Mouse (Mus musculus) layer of hippocampus, adult 9-10 months (tissue): ENCODE data around the gene Alg12.

Source experiments
- DNase-seq: peaks from one replicate; pipeline ENCODE4 v3.0.0; 2022; ENCODE audit warnings: low spot score

Alg12 gene

DNA sequence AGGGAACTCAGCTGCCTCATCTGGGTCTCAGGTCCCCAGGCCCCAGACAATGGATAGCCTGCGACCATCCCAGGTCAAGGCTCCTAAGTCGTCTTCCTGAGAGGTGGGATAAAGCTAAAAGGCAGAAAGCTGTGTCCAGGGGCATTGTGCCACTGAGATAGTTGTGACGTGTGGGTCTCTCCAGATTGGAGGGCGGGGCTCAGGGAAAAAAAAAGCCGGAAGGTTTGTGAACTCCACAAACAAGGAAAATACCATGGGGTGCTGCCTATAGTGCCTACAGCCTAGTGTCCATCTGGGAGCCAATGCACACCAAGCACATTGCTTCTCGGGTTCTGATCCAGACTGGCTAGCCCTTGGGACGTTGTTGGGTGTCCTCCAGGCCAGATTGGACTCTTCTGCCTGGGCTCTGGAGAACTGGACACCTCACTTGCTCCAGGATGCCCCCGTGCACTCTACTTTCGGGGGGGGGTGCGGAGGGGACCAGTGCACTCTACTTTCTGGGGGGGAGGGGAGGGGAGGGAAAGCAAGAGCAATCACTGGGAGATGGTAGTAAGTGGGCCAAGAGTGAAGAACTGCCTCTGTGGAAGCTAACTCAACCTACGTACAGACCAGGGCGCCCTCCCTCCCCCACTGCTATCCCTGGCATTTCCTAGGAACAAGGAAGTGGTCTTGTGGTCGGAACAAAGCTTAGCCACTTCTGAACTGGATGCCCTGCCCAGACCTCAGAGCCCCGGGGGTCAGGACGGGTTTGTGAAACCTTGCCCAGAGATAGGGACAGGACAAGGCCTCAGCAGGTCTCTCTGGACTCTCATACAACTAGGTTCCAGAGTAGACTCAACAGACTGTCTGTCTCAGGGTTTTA, 36.1 kb upstream of the Alg12 start:
- DNase-seq: no peak

DNA sequence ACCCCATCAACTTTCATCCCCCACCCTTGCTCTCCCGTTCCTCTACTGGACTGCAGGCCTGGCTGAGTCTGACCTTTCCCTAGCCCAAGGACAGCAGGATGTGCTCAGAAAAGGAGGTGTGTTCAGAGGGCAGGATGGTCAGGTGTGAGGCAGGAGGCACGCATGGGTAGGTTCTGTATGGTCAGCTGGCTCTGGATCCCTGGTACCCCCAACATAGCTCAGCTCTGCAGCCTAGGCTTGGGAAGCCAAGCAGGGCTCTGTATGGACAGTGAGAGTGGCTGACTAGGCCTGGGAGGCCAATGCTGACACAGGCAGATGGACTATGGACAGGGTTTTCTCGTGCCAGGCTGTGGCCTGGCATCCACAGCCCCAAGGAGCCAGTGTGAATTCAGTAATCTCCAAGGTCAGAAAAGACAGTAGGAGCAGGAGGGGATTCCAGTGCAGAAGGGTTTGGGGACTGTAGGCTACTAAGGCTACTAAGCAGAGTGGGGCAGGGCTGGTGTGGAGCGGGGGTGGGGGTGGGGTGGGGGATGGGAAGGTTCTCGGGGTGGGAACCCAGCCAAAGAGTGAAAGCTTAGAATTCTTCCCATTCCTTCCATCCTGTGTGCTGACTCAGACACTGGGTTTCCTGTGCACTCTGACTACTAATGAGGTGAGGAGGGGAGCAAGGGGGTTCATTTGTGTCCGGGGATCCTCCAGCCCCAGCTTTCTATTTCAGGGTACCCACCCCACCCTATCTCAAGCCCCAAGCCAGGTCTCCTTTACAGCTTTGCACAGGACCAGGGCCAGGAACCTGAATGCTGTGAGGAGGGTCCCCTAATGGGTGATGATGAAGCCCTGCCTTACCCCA, 35.2 kb upstream of the Alg12 start:
- DNase-seq: no peak

DNA sequence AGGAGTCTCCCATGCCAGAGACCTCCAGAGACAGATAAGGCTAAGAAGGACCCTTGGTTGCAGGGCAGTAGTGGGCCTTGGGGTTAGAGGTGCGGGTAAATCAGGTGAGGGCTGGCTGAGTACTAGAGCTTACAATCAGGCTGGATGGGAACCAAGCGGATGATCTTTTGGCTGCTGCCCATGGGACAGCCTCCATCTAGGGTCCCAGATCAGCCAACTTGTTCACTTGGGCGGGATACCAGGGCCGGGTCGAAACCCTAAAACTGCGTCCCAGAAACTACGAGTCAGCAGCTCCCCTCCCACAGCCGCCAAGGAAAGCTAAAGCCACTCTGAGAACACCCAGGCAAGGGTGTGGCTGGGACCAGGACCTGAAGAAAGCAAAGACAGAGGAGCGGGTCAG, 34.0 kb upstream of the Alg12 start:
- DNase-seq: no peak

GRCm38 (mm10) chr15:88851507-88852149, 32.5 kb upstream of the Alg12 start:
- no peak for DNase-seq

- DNase-seq: no peak
These were observed 32.0 kb upstream of the Alg12 start for GRCm38 (mm10) chr15:88851076-88851475.

DNA sequence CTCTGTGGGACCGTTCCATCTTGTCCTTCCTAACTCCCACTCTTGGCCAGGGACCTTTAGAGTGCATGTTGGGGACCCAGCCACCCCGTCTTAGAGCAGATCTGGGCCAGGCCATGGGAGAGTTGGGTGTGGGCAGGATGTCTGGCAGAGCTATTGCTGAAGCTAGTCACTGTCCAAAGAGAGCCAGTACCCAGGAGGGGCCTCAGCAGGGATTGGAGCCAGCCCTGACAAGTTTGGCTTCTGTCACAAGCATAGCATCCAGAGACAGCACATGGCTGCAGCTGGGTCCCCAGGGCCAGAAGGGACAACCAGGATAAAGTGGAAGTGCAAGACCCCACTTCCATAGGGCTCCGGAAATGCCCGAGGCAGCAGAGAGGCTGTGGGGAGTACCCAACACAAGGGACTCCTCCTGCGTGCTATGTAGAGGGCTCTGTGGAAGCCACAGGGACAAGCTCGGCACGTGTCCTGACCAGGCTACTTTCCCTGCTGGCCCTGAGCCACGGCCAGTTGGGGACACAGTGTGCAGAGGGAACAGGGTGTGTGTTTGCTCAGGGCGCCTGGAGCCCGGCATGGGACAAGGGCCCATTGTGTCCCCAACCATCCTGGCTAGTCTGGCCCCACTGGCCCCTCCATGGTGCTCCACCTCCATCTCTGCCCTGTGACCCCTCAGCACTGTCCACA, 31.2 kb upstream of the Alg12 start:
- no peak for DNase-seq

DNA sequence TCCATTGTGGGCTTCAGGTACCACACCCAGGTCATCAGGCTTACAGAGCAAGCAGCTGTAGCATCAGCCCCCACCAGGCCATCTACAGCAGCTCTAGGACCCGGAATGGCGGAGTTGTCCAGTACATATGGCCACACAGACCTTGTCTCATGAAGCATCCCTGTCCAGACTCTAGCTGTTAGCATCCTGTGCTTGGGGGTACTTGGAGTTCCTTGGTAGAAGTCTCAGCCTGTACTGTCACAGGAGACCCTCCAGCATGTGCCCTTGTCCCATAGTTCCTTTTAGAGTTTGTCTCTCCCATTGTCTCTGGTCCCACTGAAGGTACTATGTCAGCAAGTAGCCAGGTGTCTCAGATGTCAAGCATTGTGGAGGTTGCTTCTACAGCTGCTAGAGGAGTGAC, 30.5 kb upstream of the Alg12 start:
- DNase-seq: no peak

DNA sequence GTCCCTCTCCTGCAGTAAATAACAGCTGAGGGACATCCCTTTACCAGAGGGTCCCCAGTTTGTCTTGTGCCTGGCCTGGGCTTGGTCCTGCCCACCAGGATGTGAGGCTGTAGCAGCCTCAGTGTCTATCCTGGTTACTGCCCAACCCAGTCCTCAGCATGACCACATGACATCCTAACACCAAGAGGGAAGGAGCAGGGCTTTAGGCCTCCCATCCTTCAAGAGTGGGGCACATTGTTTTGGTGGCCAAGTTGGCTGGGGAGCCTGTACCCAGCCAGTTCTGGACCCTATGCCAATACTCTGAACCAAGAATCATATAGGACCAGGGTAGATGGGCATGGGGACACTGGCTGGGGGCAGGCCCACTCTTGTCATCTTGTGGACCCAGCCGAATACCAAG, 29.5 kb upstream of the Alg12 start:
- DNase-seq: no peak

DNA sequence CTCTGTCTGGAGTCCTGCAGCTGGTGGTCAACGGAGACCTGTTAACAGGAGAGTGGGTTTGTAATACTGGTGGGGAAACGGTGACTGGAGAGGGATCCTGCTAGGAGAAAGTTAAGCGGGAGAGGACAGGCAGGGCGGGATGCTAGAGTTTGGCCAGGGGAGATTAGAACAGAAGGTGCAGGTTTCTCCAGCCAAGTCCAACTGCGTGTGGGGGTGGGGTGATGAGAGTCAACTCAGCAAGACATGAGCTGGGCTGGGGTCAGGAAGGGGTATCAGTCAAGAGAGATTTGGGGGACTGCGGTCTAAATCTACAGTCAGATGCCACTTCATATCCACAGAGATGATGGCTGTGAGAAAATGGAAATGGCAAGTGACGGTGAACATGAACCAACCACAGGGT, 25.8 kb upstream of the Alg12 start:
- DNase-seq: no peak

DNA sequence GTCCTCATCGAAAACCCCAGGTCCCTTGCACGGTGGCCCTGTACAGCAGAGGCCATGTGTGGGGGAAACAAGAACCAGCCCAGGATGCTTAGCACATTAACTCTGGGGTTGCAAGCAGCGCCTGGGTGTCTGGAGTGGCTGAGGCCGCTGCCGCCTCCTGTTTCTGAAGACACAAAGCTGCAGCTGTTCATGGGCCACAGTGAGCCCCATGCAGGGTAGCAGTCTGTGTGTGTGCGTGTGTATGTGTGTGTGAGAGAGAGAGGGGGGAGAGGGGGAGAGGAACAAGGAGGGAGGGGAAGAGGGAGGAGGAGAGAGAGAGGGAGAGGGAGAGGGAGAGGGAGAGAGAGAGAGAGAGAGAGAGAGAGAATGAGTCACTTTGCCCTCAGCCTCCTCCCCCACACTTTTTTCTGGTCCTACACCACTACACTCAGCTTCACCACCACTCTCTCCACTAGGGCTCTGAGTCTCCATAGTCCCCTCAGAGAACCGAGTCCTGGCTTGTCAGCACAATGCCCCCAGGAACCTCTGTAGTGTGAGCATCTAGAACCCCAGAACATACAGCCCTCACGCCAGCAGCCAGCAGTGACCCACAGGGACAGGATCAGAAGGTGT, 24.5 kb upstream of the Alg12 start:
- DNase-seq: no peak

DNA sequence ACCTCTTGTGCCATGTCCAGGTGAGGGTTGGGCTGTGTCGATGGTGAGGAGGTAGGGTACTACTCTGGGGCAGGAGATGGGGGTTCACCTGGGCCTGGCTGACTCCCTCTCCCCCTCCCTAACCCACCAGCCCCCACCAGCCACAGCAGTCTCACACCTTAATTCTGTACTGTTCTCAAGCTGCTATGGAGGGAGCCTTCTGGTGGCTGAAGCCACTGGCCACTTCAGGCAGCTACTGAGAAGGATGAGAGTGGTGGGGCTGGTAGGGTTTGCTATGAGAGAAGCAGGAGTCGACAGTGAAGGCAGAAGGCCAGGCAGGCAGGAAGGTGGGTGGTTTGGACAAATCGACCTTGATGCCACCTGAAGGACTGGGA, 23.2 kb upstream of the Alg12 start:
- no peak for DNase-seq

DNA sequence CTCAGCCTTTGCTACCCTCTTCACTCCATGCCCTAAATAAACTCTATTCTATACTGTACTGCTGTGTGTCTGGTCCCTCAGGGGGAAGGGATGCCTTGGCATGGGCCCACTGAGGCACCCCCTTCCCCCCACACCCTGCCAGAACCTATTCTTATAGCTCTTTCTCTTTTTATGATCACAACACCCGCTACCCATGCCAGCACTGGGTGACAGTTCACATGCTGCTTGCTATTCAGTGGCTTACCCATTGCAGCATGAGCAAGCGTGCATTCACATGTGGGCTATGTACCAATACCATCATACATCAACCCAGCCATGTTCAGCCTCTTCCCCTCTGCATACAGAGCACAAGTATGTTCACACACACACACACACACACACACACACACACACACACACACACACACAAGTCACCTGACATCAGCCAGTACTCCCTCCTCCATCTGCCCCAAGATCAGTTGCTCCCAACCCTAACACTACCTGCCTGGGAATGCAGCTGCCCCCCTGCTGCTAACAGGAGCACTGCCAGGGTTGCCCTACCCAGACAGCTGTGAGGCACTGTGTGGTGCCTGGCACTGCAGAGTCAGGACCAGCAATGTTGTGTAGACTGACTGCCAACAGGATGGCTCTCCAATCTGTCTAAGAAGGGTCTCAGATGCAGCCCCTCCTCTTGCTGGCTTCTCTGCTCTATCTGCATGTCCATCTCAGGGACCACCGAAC, 22.6 kb upstream of the Alg12 start:
- DNase-seq: no peak

- DNase-seq: no peak
These were observed 22.0 kb upstream of the Alg12 start for GRCm38 (mm10) chr15:88841160-88841559.

- DNase-seq: no peak
These were observed 21.0 kb upstream of the Alg12 start for GRCm38 (mm10) chr15:88840126-88840525.

- no peak for DNase-seq
These were observed 20.2 kb upstream of the Alg12 start for GRCm38 (mm10) chr15:88839271-88839670.

DNA sequence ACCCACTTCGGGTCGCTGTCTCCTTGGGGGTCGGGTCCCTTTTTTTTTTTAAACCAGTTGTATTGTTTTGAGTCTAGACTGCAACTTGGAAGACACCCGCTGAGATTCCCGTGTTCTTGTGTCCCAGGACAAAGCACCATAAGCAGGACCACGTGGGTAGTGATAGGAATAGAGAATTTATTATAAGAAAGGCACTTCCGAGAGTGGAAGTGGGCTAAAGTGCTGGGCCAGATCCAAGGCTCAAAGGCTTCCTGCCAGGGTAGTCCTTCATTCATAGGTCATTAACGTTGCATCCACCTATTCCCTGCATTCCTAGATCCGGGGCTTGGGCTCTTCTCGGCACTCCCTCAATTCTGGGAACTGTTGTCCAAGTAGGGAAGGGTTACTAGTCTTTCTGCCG, 18.9 kb upstream of the Alg12 start:
- no peak for DNase-seq

- no peak for DNase-seq
These were observed 18.2 kb upstream of the Alg12 start for GRCm38 (mm10) chr15:88837199-88837932.

- no peak for DNase-seq
These were observed 17.5 kb upstream of the Alg12 start for GRCm38 (mm10) chr15:88836571-88836970.

DNA sequence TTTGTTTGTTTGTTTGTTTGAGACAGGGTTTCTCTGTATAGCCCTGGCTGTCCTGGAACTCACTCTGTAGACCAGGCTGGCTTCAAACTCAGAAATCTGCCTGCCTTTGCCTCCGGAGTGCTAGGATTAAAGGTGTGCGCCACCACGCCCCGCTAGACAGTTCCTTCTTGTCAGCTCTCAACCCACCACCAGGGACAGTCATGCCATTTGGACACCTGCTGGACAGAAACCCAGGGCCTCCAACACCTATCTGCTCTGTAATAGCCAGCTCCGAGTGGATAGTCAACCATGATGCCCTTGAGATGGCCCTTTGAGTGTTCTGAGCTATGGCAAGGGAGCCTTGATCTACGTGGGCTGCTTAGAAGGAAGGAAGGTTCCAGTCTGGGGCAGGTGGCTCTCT, 16.9 kb upstream of the Alg12 start:
- no peak for DNase-seq

- DNase-seq: no peak
These were observed 13.4 kb upstream of the Alg12 start for GRCm38 (mm10) chr15:88832536-88832935.
